ENCODE assay signal across 8 mouse cellular contexts in genomic region chr14:121579055-121579454, GRCm38 (mm10).
DNase-seq lines count a peak whose midpoint lies in the region; ATAC-seq and TF ChIP-seq lines count a peak whose summit lies in the region.

No protein-coding gene starts in this region.

- H3K36me3 ChIP-seq in liver, adult 2 months (ENCODE audit: control insufficient read depth, insufficient read depth, low read length) = peaks cover 8% of the 10 kb centered on the region; the same call in 1 of the 2 replicates
- H3K36me3 ChIP-seq in liver, embryonic 12.5 days = 0 out of 2 replicates have a peak, but pooled peaks cover 4% of the 10 kb centered on the region
- H3K36me3 ChIP-seq in midbrain, embryonic 15.5 days (replicated peaks) = 0 out of 2 replicates have a peak, but pooled peaks cover 3% of the 10 kb centered on the region

- no peak overlapping the region for H3K9ac ChIP-seq in liver, adult 2 months (ENCODE audit: low read depth, low read length)
- H3K9ac ChIP-seq in liver, embryonic 12.5 days = no peak overlapping the region
- H3K9ac ChIP-seq in midbrain, embryonic 15.5 days = no peak overlapping the region

- peak; percentile 13 for DNase-seq in liver, adult 2 months (ENCODE audit: extremely low read depth, low read depth, low spot score)
- peak; percentile 25 for DNase-seq in MEL-GATA-1-ER (ENCODE audit: extremely low read depth, low read depth)
- DNase-seq in frontal cortex, postnatal 25 days (ENCODE audit: low spot score in 2 of 2) = peak; percentile 45 to 54
- DNase-seq in kidney, postnatal 4 days = peak; percentile 79 to 81
- no peak for DNase-seq in yolk sac, embryonic 10.5 days (ENCODE audit: low spot score)

- no peak overlapping the region for H3K4me3 ChIP-seq in liver, adult 2 months (ENCODE audit: insufficient read depth, low read depth, low read length)
- H3K4me3 ChIP-seq in liver, embryonic 12.5 days = no peak overlapping the region
- H3K4me3 ChIP-seq in bone marrow, adult 2 months (replicated peaks; ENCODE audit: control insufficient read depth, low read depth, low read length) = no peak overlapping the region
- no peak overlapping the region for H3K4me3 ChIP-seq in midbrain, embryonic 15.5 days

- H3K4me2 ChIP-seq in liver, embryonic 12.5 days = no peak overlapping the region
- H3K4me2 ChIP-seq in midbrain, embryonic 15.5 days = no peak overlapping the region

- no peaks in the 10 kb centered on the region for H3K79me2 ChIP-seq in liver, adult 2 months (ENCODE audit: control insufficient read depth, insufficient read depth, low read length)

- TF ChIP-seq CTCF in liver, adult 2 months (IDR thresholded peaks at IDR 0.05; ENCODE audit: low read depth, low read length) = peak; percentile 58; the same call in 1 of the 2 replicates
- TF ChIP-seq CTCF in bone marrow, adult 2 months (IDR thresholded peaks at IDR 0.05; ENCODE audit: control insufficient read depth, insufficient read depth, low read length) = peak; percentile 71

- TF ChIP-seq POLR2A in liver, adult 2 months (IDR thresholded peaks at IDR 0.05; ENCODE audit: extremely low read depth, insufficient read depth, low read length) = no peak
- no peak for TF ChIP-seq POLR2A in bone marrow, adult 2 months (IDR thresholded peaks at IDR 0.05; ENCODE audit: borderline replicate concordance, control insufficient read depth, low read depth, low read length)

- no peak overlapping the region for H3K27ac ChIP-seq in liver, adult 2 months (replicated peaks; ENCODE audit: insufficient read depth, low read depth, low read length)
- no peak overlapping the region for H3K27ac ChIP-seq in liver, embryonic 12.5 days
- no peak overlapping the region for H3K27ac ChIP-seq in bone marrow, adult 2 months (ENCODE audit: control insufficient read depth, insufficient read depth, low read depth, low read length, poor library complexity)
- no peak overlapping the region for H3K27ac ChIP-seq in midbrain, embryonic 15.5 days

- no peaks in the 10 kb centered on the region for H3K9me3 ChIP-seq in liver, embryonic 12.5 days (replicated peaks)
- no peaks in the 10 kb centered on the region for H3K9me3 ChIP-seq in midbrain, embryonic 15.5 days

- ATAC-seq in liver, embryonic 12.5 days = no peak
- 0 out of 2 replicates have a peak, but pooled peaks have one; percentile 27 for ATAC-seq in midbrain, embryonic 15.5 days (replicated peaks)

- 48% methylated on average over 3 of the region's 3 CpGs for WGBS in liver, adult 2 months
- 29% methylated on average over 3 of the region's 3 CpGs for WGBS in liver, embryonic 12.5 days (ENCODE audit: insufficient replicate concordance)
- 42% methylated on average over 3 of the region's 3 CpGs for WGBS in bone marrow, adult 2 months
- 39% methylated on average over 3 of the region's 3 CpGs for WGBS in midbrain, embryonic 15.5 days

- no peaks in the 10 kb centered on the region for H3K4me1 ChIP-seq in liver, adult 2 months (ENCODE audit: control insufficient read depth, insufficient read depth, low read length)
- H3K4me1 ChIP-seq in liver, embryonic 12.5 days = no peaks in the 10 kb centered on the region
- no peaks in the 10 kb centered on the region for H3K4me1 ChIP-seq in bone marrow, adult 2 months (ENCODE audit: control insufficient read depth, insufficient read depth, low read length)
- H3K4me1 ChIP-seq in midbrain, embryonic 15.5 days = no peaks in the 10 kb centered on the region

- no peaks in the 10 kb centered on the region for H3K27me3 ChIP-seq in liver, adult 2 months (ENCODE audit: control insufficient read depth, insufficient read depth, low read length)
- no peaks in the 10 kb centered on the region for H3K27me3 ChIP-seq in liver, embryonic 12.5 days (replicated peaks)
- no peaks in the 10 kb centered on the region for H3K27me3 ChIP-seq in midbrain, embryonic 15.5 days (replicated peaks)
